Mouse (Mus musculus) ovary, postnatal 14 days (tissue): ENCODE results near the gene Gtsf1.

Source experiments
- DNase-seq: peaks from one replicate; pipeline ENCODE4 v3.0.0; 2022; ENCODE audit warnings: low spot score

The Gtsf1 gene

DNA sequence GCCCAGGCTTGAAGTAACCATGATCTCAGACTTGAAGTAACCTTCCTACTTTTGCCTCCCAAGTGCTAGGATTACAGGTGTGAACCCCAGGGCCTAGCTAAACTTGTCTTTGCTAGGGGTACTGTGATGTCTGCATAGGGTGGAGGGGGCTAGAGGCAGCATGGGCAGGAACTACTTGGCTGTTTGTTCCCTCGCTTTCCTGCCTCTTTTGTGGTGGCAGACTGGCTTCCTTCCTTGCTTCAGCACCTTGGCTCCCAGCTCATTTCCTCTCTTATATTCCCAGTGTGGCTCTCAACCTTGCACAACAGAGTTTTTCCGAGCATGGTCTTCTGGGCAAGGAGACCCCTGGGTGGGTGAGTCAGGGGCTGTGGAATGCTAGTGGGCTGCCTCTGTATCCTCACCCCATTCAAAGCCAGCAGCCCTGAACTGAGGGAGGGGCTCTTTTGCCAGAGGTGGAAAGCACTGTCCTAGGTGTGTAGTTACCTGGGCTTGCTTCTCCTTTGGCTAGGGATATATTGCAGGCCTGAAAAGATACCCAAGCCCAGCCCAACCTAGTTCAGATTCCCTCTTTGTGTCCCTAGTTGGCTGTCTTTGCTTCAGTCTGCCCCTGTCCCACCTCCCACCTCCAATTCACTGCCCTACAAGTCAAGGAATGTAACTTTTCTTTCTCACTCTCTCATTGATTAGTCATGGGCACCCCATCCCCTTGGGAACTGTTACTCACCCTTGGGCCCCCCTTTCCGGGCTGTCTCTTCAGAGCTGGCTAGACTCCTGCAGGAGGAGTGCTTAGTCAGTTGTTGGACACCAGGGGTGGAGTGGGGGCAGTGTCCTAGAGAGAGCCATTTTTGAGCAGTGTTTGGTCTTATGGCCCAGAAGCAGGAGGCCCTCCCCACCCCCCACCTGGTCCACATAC lies 52.3 kb downstream of the Gtsf1 start:
- no peak for DNase-seq

- DNase-seq, result no peak
Observed at GRCm38 (mm10) chr15:103376837-103377269, 53.4 kb downstream of the Gtsf1 start.

- DNase-seq, result no peak
Observed at GRCm38 (mm10) chr15:103375112-103375800, 55.0 kb downstream of the Gtsf1 start.

- no peak for DNase-seq
Observed at GRCm38 (mm10) chr15:103372461-103372860, 57.8 kb downstream of the Gtsf1 start.

DNA sequence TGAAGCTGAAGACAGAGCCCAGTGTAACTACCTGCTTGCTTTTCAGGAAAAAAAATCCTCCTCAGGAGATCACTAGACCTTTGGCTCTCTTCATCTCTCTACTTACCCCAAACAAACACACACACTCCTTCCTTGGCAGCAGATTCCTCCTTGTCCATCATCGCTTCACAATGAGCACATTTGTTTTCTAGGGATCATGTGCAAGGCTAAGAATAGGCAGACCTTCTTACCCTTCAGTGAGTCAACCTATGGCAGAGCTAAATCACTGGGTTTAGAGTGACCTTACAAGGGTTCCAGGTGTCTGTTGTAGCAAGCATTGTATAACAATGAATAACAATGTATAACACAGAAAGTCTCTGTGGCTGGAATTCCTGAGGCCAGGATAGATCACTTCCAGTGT lies 58.5 kb downstream of the Gtsf1 start:
- no peak for DNase-seq

DNA sequence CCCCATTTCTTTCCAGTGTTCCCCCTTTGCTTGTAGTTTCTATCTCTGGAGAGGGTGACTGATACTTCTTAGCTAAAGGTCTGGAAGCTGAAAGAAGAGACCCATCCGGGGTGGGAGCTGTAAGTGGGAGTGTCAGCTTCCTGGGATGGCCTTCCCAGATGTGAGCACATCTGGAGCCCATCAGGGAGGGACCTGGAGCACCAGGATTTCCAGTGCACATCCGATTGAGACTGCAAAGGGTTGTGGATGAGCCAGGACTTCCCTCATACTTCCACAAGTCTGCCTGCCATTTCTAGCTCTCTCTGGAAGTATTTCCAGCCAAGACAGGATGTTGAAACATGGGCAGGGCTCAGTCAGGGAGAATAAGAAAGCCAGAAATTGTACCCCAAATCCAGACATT lies 59.1 kb downstream of the Gtsf1 start:
- DNase-seq, result no peak

- DNase-seq, result no peak
Observed at GRCm38 (mm10) chr15:103370462-103370861, 59.8 kb downstream of the Gtsf1 start.

DNA sequence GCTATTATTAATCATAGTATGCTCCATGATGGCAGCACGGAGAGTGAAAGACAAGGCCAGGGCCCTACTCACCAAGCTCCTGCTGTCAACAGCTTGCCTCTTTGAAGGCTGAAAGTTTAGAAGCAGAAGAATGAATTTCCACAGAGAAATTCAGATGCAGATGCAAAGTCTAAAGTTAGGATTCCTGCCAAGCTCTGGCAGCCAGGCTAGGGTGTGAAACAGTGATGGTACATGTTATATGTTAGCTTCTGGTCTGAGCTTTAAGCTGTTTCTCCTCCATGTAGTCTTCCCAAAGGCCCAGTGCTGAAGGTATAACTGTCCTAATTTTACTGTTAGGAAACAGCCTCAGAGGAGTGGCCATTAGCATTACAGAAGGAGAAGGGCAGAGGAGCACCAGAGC lies 61.1 kb downstream of the Gtsf1 start:
- DNase-seq, result no peak

- DNase-seq, result no peak
Observed at GRCm38 (mm10) chr15:103368179-103368940, 61.9 kb downstream of the Gtsf1 start.

GRCm38 (mm10) chr15:103366376-103367149 lies 63.7 kb downstream of the Gtsf1 start, which contains the start of gene Itga5:
TSS of gene Itga5 (minus strand) at chr15:103366763.
- peak; percentile 47 for DNase-seq

DNA sequence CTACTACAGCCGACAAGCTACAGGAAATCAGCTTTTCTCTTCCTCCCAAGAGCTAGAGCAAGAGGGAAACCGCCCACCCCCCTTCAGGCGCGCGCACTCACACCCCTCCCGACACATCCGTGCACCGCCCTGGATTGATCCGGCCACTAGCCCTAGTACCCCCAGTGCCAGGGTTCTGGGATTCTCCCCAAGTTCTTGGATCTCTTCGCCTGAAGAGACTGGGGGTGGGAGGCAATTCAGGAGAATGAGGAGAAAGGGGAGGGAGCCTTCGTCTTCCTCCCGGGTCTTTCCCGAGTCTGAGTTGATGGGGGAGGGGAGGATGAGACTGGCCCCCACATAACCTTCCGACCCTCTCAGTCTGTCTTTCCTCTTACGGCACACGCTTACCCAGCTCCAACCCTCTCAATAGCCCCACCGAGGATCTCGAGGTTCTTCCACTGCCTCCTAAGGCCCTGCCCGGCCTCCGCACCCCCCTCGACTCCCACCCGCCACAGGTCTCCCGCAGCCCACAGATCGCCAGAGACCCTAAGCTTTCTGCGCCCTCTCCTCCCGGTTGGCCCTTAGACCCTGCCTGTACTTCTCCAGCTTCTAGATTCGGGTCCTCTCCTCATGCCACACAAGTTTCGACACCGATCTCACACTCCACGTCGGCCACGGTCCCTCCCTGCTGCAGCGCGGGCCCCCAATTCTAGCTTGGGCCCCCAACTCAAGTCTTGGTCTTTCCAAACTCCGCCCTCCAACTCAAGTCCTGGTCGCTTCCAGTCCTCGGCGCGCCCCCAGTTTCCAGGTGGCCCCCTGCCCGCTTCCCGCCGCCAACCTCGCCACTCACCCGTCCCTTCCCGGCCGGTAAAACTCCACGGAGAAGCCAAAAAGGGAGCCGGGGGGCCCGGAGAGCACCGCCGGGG lies 64.5 kb downstream of the Gtsf1 start:
- DNase-seq, result no peak

- DNase-seq, result no peak
Observed at GRCm38 (mm10) chr15:103364761-103365160, 65.5 kb downstream of the Gtsf1 start.

- DNase-seq, result no peak
Observed at GRCm38 (mm10) chr15:103363809-103364208, 66.5 kb downstream of the Gtsf1 start.

DNA sequence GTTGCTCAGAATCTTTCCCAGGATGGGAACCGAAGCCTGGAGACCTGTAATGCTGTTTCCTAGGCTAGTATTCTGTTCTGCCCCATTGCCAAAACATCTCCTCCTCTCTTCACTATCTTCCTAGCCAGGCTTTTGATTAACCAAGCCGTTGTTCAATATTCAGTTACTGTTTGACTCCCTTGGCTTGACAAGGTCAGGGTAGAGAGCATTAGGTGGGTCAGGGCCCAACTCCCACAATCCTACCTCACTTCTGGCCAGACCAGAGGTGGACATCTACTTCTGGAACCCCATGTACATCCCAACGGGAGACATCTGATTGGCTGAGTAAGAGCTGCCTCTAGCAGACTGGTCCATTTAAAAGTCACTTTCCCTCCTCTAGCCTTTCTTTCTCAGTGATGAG lies 67.3 kb downstream of the Gtsf1 start:
- DNase-seq, result no peak

- no peak for DNase-seq
Observed at GRCm38 (mm10) chr15:103362333-103362732, 67.9 kb downstream of the Gtsf1 start.

DNA sequence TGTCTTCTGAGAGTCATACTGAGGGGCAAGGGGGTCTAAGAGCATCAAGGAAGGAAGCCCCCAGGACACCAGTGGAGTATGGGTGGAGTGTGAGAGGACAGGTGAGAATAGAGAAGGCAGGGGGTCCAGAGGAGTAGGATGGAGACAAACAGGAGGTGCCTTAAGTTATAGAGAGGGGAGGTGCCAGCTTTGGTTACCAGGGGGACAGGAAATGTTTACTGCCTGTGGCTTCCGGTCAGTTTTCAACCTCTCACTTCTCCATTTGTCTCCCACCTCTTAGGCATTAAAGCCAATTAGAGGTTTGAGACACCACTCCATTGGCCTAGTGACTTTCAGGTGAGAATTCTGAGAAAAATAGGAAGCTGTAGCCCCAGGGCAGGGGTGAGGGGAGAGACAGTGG lies 69.0 kb downstream of the Gtsf1 start:
- DNase-seq, result no peak

DNA sequence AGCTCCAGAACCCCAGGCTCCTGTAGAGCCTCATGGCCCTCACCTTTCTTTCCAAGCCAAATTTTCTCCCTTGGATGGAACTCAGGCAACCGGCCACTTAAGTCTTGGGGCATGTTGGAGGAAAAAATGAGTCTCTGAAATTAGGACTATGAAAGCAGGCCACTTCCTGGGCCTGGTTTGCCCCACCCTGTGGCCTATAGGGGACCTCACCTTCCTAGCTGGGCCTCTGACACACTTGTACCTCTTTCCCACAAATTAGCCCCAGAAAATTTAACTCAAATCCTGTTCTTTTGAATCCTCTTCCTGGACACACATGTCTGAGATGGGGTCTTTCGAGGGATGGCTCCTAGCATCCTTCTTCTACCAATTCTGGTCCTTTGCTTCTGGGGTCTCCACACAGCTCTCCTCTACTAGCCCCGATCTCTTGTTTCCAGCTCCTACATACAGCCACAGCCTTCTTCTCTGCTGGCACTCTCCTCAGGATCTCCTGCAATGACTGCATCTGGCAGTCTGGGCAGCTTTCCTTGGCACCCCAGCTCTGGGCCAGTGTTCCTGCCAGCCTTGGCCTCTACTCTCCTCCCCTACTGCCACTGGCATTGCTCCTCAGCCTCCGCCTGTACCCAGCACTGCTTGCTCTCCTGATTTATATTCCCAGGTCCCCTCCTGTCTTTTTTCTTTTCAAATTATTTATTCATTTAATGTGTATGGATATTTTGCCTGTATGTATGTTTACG lies 70.2 kb downstream of the Gtsf1 start:
- DNase-seq, result no peak

- DNase-seq, result no peak
Observed at GRCm38 (mm10) chr15:103359122-103359510, 71.2 kb downstream of the Gtsf1 start.

DNA sequence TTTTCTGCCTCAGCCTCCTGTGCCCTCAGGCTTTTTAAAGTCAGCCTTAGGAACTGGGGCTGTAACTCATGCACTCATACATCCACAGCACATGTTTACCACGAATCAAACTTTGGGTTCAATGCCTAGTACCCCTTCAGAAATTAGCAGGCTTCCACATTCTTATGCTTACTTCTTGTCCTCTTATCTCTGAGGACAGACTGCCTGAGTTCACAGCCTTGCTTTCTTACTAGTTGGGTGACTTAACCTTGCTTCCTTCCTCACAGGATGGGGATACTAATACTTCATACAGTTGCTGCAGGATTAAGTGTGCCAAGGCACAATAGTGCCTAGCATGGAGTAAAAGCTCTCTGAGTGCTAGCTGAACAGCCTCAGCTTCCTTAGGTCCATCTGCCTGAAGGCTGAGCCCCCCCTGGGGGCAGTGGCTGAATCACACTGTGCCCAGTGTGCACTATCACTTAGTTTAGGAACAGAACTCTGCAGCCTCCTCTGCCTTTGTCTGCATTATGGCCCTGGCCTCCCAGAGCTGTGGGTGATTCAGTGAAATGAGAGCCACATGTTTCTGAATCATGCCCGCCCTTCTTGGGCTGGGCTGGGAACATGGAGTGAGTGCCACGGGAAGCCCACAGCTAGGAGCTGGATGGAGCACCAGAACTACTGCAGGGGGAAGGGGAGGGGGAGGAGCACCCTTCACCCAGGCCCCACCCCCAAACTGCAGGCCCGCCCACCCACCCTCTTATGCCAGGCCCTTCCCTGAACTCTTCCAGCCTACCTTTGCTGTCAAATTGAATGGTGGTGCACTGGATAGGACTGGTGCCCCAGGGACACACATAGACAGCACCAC lies 71.8 kb downstream of the Gtsf1 start:
- DNase-seq, result no peak
